Mouse (Mus musculus) T-helper 2 cell (primary cell): ENCODE data around the gene Foxc2.

Source experiments
- in situ Hi-C: fragments of 300-600 bp; cut with MboI, MseI; formaldehyde crosslinking; loops from one replicate; pipeline ENCODE4 v1.15.1; 2025; ENCODE audit warnings: high pct_unique_total_duplicates

The Foxc2 gene

DNA sequence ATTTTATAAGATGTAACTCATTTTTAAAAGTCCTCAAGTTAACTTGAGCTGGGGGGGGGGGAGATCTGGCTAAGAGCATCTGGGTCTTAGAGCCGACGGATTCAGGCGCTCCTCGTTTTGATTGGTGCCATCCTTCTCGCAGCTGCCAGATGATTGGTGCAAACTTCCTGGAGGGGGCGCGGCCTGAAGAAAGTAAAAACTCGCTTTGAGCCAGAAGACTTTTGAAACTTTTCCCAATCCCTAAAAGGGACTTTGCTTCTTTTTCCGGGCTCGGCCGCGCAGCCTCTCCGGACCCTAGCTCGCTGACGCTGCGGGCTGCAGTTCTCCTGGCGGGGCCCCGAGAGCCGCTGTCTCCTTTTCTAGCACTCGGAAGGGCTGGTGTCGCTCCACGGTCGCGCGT is at the start of gene Foxc2:
TSS of gene Foxc2 (plus strand) at position 224 of the 400 bp plus-strand sequence.
- in situ Hi-C loops, result no loop called here

DNA sequence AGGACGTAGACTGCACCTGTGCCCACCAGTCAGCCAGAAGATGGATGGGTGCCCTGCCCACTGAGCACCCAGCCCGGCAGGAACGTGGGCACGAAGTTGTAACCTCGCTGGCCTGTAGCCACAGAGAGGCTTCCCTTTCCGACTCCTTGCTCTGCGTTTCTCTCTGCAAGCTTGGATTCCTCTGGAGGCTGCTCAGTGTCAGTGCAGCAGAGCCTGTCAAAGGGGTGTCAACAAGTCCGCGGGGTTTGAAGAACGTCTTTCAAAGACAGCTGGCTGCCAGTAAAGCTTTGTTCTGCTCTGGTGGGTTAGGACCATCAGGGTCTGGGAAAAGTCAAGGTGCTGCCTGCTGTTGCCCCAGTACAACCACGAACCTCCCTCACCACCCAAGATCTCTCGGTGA is 44.5 kb upstream of the Foxc2 start:
- in situ Hi-C loops, result no loop called here

DNA sequence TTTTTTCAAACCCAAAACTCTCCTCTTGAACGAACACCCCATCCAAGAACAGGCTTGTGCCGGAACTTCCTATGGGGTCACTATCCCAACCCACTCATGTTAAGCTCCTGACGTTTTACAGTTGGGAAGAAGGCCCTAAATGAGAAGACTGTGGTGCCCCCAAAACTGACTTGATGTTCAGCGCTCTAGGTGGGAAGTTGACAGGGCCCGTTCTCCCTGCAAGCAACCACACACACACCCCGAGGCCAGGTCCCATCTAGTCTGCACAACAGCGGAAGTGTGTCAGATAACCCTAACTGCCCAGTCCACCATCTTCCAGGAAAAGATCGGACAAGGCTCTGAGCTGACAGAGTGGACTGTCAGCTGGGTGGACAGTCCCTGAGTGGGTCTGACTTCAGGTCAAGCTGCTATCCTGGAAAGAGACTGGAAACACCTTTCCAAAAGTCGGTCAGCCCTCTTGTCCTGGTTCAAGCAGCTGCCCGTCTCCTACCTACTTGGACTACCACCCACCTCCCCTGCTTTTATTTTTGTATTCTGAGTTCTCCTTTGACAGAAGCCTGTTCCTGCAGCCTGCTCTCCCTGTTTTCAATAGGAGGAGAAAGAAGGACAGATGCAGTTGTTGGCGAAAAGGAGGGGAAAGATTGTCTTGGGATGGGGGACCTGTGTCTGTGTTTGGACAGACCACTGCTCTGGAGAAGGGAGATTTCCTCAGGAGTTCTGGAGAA is 43.4 kb upstream of the Foxc2 start:
- in situ Hi-C loops, result no loop called here

DNA sequence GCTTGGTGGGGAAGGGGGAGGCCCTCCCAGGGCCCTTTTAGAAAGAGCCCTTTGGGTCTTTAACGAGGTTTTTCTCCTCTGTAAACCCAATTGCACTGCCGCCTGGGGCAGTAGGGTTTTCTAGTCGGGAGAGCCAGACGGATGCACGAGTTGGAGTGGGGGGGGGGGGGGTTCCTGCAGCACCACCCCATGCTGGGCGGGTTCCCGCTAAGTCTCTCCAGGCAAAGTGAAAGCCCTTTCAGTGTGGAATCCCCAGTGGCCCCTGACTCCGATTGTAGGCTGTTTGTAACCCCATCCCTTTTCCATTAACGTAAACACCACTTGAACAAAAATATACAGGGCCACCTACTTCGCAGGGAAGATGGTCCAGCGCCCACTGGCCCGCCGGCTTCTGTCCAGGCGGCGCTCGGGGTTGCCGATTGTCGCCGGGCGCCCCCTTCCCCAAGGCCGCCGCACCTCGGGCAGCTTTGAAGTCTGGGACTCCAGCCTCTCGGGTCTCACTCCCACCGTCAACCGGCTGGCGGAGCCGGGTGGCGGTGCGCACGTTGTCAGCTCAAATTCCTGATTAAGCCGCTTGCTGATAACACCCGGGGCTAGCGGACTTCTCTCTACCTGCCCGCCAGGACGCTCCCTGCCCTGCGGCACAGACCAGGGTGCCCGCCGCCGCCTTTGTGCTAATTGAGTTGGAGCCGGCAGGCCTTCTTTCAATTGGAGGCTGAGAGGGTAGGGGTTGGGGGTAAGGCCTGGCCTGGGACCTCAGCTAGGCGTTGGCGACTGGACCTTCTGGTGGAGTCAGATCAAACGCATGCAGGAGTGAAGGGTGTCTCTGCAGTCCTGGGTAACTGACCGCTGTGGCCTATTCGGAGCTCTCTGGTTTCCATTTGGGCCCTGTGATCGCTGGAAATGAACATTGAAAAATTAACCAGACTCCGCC is 42.5 kb upstream of the Foxc2 start:
- in situ Hi-C loops, result no loop called here

- in situ Hi-C loops, result no loop called here
These were observed 41.7 kb upstream of the Foxc2 start for GRCm38 (mm10) chr8:121074108-121074847.

GRCm38 (mm10) chr8:121074848-121075145 is 41.2 kb upstream of the Foxc2 start:
- in situ Hi-C loops, result loop anchor here (25.0 kb wide), 1 partner anchor 387 kb away; no protein-coding TSS in a partner anchor

DNA sequence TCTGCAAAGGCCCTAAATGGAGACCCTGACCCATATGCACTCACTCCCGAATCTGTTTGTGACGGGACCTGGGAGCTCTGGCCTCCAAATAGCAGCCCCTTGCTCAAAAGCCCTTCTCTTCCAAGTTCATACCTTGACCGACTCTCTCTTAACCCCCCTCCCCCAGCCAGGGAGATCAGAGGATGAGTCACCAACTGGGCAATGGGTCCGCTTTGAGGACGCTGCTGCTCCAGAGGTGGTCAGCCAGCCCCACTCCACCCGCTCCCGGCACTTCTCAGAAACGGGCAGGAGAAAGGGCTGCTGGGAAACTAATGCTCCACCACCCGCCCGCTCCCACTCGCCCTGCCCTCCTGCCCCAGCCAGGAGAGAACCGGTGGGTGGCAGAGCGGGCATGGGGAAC is 40.0 kb upstream of the Foxc2 start:
- in situ Hi-C loops, result loop anchor here (25.0 kb wide), 1 partner anchor 389 kb away; no protein-coding TSS in a partner anchor

- in situ Hi-C loops, result loop anchor here (25.0 kb wide), 1 partner anchor 389 kb away; no protein-coding TSS in a partner anchor
These were observed 39.4 kb upstream of the Foxc2 start for GRCm38 (mm10) chr8:121076555-121076954.

DNA sequence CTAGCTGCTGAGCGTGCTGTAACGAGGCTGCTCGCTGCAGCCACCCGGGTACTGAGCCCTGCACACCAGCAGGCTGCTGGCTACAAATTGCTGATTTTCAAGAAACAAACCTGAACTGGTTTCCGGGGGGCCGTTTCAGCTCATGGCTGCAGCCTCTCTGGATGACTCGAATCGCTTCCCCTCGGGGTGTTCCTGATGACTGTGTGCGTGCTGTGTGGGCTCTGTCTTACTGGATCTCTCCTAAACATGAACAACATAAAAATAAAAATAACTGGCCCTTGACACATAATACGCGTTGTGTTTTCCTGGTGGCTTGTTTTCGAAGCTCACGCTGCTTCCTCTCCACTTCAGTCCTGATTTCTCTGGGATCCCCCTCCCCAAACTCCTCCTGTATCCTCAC is 37.2 kb upstream of the Foxc2 start:
- in situ Hi-C loops, result loop anchor here (25.0 kb wide), 1 partner anchor 391 kb away; no protein-coding TSS in a partner anchor

GRCm38 (mm10) chr8:121079201-121079600 is 36.8 kb upstream of the Foxc2 start:
- in situ Hi-C loops, result loop anchor here (25.0 kb wide), 1 partner anchor 392 kb away; no protein-coding TSS in a partner anchor

- in situ Hi-C loops, result loop anchor here (25.0 kb wide), 1 partner anchor 393 kb away; no protein-coding TSS in a partner anchor
These were observed 36.0 kb upstream of the Foxc2 start for GRCm38 (mm10) chr8:121079944-121080343.

- in situ Hi-C loops, result loop anchor here (25.0 kb wide), 1 partner anchor 393 kb away; no protein-coding TSS in a partner anchor
These were observed 35.4 kb upstream of the Foxc2 start for GRCm38 (mm10) chr8:121080361-121081090.

GRCm38 (mm10) chr8:121081398-121081797 is 34.6 kb upstream of the Foxc2 start:
- in situ Hi-C loops, result loop anchor here (25.0 kb wide), 1 partner anchor 394 kb away; no protein-coding TSS in a partner anchor

- in situ Hi-C loops, result loop anchor here (25.0 kb wide), 1 partner anchor 395 kb away; no protein-coding TSS in a partner anchor
These were observed 33.5 kb upstream of the Foxc2 start for GRCm38 (mm10) chr8:121082218-121083092.

DNA sequence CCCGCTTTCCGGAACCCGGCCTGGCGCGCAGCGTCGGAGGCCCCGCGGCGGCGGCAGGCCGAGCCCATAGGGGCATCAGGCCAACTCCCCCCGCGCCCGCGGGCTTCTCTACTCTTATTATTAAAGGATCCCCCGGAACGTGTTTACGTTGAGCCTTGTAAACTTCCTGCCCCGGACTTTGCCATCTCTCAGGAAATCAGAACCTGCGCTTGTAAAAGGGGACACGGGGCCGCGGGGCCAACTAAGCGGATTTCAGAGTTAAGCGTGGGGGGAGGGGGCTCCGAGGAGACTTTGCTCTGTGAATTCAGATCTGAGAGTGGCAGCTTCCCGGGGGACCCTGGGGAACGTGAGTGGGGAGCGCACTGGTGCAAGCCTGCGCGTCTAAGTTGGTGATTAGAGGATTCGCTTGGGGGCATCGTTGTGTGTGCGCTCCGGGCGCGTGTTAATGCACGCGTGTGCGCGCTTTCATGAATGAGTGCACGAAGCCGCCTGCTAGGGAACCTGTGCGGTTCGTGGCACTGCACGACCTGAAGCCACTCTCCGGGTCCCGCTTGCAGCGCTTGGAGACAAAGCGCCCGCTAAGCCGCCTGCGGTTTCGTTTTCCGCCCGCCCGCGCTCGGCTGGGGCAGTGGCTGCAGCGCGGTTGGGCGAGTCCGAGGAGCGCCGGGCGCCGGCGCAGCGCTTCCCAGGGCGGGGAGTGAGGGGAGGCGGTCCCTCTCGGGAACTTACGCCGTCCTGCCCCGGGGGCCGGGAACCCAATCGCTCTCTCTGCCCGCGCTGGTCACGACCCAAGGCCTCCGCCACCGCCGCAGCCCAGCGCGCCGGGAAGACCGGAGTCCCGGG is 32.7 kb upstream of the Foxc2 start:
- in situ Hi-C loops, result loop anchor here (25.0 kb wide), 1 partner anchor 396 kb away; no protein-coding TSS in a partner anchor

DNA sequence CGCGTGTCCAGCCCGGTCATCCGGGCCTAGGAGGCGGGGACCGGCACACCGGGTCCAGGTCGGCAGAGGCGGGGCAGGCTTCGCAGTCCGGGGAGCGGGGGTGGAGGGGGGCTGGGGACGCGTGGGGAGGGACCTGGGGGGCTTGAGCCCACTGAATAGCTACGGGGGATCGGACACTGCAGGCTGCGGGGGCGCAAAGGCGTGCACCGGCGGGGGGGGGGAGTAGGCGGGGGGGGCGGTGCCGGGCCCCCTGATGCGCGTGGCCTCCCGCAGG is 32.1 kb upstream of the Foxc2 start:
- in situ Hi-C loops, result loop anchor here (25.0 kb wide), 1 partner anchor 397 kb away; no protein-coding TSS in a partner anchor

- in situ Hi-C loops, result loop anchor here (25.0 kb wide), 1 partner anchor 397 kb away; no protein-coding TSS in a partner anchor
These were observed 31.6 kb upstream of the Foxc2 start, which contains the start of gene Foxf1 for GRCm38 (mm10) chr8:121084210-121084951. Gene Foxf1 (plus strand): TSS chr8:121084386.

- in situ Hi-C loops, result loop anchor here (5.0 to 25.0 kb wide), 2 partner anchors 248 to 398 kb away; no protein-coding TSS in a partner anchor
These were observed 31.0 kb upstream of the Foxc2 start for GRCm38 (mm10) chr8:121085011-121085410.
